Mouse (Mus musculus): ENCODE results near the gene Best2. TPM values are rescaled to one million over a fixed set of nuclear protein-coding genes. Genes with fewer than 3 reads are reported as not detected.

The Best2 gene
- total RNA-seq, 2 experiments from 2014 or later, result not detected

DNA sequence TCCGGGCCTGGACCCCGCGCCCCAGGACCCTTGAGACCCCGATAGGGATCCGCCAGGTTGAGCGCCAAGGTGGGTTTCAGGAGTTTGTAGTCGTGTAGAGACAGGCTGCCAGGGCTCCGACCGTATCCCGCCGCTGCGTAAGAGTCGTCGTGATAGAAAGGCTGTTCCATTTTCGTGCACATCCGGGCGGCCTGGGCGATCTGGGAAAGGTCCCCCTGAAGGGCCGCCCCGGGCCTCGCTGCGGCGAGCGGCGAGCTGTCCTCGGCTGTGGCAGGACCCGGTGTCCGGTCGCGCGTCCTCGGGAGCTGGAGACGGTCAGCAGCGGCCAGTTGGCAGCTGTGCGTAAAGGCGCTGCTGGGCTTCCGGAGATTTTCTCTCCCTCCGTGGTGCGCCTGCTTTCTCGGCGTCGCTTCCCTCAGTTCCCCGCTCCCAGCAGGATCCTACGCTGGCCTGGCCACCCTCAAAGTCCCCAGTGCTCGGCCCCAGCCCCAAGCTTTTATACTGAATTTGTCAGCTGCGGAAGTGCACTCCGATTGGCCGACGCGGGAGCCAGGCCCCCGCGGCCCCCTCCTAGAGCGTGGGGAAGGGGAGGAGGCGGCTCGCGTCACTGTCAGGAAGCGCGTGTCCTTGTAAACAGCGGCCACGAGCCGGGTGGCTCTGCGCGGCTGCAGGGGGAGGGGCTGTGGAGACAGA lies 35.9 kb downstream of the Best2 start, which contains the start of gene Junb:
TSS of gene Junb (minus strand) at position 471 of the 693 bp plus-strand sequence.
- intact Hi-C loops (cut with DNase I), result loop anchor here (1.0 to 5.0 kb wide), 3 partner anchors 8 to 94 kb away; partner anchors contain the start of genes Asna1, Dhps and Trir
- peak; percentile 95 for DNase-seq (ENCODE audit: extremely low spot score in 1 of 2, low spot score in 2 of 2)
- no peak for TF ChIP-seq CTCF (IDR thresholded peaks at IDR 0.05)
- Histone ChIP-seq H3K4me3 (peak within 1 kb of the TSS; percentile 95), H3K27ac (peak within 1 kb of the TSS; percentile 99)

DNA sequence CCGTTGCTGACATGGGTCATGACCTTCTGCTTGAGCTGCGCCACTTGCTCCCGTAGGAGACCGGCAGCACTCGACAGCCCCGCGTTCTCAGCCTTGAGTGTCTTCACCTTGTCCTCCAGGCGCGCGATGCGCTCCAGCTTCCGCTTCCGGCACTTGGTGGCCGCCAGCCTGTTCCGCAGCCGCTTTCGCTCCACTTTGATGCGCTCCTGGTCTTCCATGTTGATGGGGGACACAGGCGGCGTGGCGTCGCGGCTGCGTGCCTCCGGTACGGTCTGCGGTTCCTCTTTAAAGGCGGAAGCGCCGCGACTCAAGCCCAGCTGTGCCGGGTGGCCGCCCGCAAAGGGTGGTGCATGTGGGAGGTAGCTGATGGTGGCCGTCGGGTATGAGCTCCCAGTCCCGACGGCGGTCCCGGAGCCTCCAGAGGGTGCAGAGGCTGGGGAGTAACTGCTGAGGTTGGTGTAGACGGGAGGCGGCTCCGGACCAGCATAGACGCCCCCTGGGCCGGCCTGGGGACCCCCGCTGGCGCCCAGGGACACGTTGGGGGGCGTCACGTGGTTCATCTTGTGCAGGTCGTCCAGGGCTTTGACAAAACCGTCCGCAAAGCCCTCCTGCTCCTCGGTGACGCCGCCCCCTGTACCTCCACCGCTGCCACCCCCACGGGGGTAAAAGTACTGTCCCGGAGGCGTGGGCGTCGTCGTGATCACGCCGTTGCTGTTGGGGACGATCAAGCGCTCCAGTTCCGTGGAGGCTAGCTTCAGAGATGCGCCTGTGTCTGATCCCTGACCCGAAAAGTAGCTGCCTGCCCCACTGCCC lies 36.7 kb downstream of the Best2 start:
- Histone ChIP-seq H3K27ac (peak overlapping the region; percentile 99), H3K4me3 (peak overlapping the region; percentile 95)
- intact Hi-C loops (cut with DNase I), result loop anchor here (1.0 to 5.0 kb wide), 3 partner anchors 9 to 95 kb away; partner anchors contain the start of genes Asna1, Dhps and Trir
- DNase-seq (ENCODE audit: extremely low spot score in 1 of 2, low spot score in 2 of 2), result peak; percentile 63 to 72
- no peak for TF ChIP-seq CTCF (IDR thresholded peaks at IDR 0.05)

DNA sequence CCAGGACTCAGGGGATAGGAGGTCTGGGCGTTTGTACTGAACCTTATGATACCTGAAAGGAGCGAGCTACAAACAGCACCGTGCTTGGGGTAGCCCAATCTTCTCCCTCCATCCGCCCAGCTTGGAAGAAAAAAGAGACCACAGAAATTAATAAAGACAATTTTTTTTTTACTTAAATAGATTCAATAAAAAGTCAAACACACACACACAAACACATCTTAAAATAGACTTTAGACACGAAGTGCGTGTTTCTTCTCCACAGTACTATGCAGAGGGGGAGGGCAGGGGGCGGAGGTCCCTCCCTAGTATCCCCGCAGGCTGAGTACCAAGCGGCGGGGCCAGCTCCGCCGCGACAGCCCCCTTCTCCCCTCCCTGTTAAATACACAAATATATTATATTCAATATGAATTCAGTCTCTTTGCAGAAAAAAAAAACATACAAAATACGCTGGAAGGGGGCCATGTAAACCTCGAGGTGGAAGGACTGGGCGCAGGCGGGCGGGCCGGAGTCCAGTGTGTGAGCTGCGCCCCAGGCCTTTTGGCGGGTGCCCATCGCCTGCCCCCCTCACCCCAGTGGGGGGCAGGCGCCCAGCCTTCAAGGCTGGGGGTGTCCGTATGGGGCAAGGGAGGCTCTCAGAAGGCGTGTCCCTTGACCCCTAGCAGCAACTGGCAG lies 37.4 kb downstream of the Best2 start:
- intact Hi-C loops (cut with DNase I), result loop anchor here (5.0 kb wide), 2 partner anchors 50 to 95 kb away; partner anchors contain the start of genes Asna1, Dhps and Trir
- H3K4me3 ChIP-seq, result peak overlapping the region; percentile 95
- DNase-seq (ENCODE audit: extremely low spot score in 1 of 2, low spot score in 2 of 2), result no peak
- H3K27ac ChIP-seq, result peak overlapping the region; percentile 99
- no peak for TF ChIP-seq CTCF (IDR thresholded peaks at IDR 0.05)

DNA sequence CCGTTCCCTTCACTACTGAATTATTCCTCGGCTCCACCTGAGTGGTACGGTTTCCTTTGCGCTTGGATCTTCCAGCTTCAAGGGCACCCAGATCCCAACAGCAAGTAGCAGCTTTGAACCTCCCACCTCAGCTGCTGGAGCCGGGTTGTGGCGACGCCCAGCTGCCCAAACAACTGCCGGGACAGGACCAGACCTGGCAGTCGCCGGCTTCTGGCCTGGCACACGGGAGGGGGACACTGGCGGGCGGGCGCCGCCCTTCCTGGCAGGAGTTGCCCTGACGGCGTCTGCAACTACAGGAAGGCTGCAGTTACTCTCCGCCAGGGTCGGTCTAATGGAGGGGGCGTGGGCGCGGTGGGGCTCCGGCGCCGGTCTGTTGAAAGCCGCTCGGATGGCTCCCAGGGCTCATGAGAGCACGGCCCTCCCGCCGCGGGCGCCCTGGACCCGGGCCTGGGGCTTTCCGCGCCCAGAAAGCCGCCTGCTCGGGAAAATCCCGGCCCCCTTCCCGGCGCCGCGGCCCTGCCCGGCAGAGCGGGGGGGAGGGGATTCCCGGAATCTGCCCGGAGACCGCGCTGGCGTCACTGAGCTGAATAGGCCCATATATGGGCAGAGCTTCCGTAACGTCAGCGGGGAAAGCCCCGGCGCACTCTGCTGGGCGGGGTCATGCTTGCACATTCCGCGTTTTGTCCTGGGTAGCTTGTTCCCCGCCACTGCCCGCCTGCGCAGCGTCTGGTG lies 38.1 kb downstream of the Best2 start:
- intact Hi-C loops (cut with DNase I), result loop anchor here (5.0 kb wide), 2 partner anchors 51 to 96 kb away; partner anchors contain the start of genes Asna1, Dhps and Trir
- Histone ChIP-seq H3K27ac (peak overlapping the region; percentile 99), H3K4me3 (peak overlapping the region; percentile 95)
- TF ChIP-seq CTCF (IDR thresholded peaks at IDR 0.05), result no peak; the same call in 1 of the 2 replicates
- DNase-seq (ENCODE audit: extremely low spot score in 1 of 2, low spot score in 2 of 2), result peak; percentile 94 to 97

DNA sequence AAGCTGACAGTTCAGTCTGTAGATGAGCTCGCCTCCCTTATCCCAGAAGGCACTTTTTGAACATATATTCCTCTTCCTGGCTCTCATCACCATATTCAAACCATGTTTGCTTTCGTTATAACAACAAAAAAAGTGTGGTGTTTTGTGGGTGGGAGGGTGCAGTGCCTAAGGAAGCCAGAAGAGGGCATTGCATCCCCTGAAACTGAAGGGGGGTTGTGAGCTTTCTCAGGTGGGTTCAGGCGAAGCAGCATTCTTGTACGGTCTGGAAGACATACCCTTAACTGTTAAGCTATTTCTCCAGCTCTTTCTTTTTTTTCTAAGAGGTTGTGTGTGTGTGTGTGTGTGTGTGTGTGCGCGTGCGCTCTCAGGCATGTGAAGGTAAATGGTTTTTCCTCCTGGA lies 38.9 kb downstream of the Best2 start:
- peak overlapping the region; percentile 99 for H3K27ac ChIP-seq
- H3K4me3 ChIP-seq, result no peak overlapping the region; the same call in 1 of the 2 replicates
- intact Hi-C loops (cut with DNase I), result loop anchor here (5.0 kb wide), 2 partner anchors 52 to 97 kb away; partner anchors contain the start of genes Asna1, Dhps and Trir

DNA sequence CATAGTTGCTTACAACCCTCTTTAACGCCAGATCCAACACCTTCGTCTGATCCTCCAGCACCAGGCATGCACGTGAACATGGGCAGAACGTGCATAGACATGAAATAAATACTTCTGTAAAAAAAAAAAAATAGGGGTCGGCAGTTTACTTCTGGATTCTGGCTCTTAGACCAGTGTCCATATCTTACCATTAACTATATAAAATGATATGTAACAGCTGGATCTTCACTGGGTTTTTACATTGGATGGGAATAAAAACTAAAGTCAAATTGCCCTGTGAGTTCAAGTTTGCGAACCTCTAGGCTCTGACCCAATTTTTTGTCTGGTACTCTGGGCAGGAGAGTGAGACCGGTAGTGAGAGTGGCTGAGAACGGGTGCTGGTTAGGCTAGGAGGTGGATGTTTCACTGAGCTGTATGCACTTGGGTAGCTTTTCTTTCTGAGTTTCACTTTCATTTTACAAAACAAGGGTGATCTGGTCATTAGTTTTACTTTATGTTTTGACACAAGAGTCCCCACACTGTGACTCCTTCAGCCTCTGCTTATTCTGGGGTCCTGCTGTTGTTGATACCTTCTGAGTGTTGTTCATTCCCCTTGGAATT lies 39.7 kb downstream of the Best2 start:
- Histone ChIP-seq H3K27ac (no peak overlapping the region), H3K4me3 (no peak overlapping the region)
- intact Hi-C loops (cut with DNase I), result loop anchor here (1.0 to 5.0 kb wide), 3 partner anchors 16 to 98 kb away; partner anchors contain the start of genes Asna1, Dhps, Hook2 and Trir
- DNase-seq (ENCODE audit: extremely low spot score in 1 of 2, low spot score in 2 of 2), result no peak
- no peak for TF ChIP-seq CTCF (IDR thresholded peaks at IDR 0.05)

More for the DNA sequence above, 38.9 kb downstream of the Best2 start:
- peak; percentile 85 for TF ChIP-seq CTCF (IDR thresholded peaks at IDR 0.05)
- peak in 1 of 2 experiments; percentile 77 for DNase-seq (ENCODE audit: extremely low spot score in 1 of 2, low spot score in 2 of 2)

DNA sequence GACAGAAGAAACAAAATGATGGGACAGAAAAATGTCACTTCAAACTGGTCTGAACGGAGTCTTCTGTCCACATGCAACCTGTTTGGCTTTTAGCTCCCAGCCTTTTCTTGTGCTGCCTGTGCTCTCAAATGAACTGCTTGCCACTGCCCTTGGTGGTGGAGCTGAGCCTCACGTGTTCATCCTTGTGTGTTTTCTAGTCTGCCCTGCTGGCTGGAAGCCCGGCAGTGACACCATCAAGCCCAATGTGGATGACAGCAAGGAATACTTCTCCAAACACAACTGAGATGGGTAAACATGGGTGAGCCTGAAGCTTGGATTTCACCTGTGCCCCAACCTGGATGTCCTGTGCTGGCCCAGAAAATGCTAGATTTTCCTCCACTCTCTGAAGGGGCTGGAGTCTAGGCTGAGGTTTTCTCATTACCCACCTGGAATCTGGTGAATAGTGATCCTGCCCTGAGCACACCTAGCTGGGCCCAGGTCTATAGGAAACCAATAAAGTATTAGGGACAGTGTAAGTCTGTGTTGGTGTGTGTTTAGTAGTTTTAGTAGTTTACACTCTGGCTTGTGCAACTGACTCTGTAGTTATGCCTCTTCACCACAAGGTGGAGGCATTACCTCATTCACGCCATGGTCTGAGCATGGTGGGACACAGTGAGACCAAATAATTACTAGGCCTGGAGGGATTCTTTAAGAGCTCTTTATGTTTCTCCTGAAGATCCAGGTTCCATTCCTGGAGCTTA lies 40.4 kb downstream of the Best2 start:
- intact Hi-C loops (cut with DNase I), result loop anchor here (1.0 kb wide), 1 partner anchor 16 kb away; the partner anchor contains the start of gene Hook2
- Histone ChIP-seq H3K4me3 (no peak overlapping the region), H3K27ac (no peak overlapping the region)
- DNase-seq (ENCODE audit: extremely low spot score in 1 of 2, low spot score in 2 of 2), result no peak
- peak; percentile 86 for TF ChIP-seq CTCF (IDR thresholded peaks at IDR 0.05)

DNA sequence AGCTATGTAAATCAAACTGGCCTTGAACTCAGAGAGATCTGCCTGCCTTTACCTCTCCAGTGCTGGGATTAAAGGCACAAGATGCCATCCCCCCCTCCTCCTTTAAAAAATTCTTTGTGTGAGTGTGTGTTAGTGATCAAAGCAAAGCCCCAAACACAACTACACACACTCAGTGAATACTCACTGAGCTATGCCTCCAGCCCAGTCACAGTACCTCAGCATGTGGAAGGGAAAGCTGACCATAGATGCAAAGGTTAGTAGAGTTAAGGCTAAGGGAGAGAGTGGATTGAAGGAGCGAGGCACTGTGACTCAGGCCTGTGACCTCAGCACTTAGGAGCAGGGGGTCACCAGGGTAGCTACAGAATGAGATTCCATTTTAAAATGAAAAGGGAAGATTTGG lies 41.3 kb downstream of the Best2 start:
- Histone ChIP-seq H3K4me3 (no peak overlapping the region), H3K27ac (no peak overlapping the region)
- intact Hi-C loops (cut with DNase I), result no loop called here
- TF ChIP-seq CTCF (IDR thresholded peaks at IDR 0.05), result no peak
- DNase-seq (ENCODE audit: extremely low spot score in 1 of 2, low spot score in 2 of 2), result no peak

DNA sequence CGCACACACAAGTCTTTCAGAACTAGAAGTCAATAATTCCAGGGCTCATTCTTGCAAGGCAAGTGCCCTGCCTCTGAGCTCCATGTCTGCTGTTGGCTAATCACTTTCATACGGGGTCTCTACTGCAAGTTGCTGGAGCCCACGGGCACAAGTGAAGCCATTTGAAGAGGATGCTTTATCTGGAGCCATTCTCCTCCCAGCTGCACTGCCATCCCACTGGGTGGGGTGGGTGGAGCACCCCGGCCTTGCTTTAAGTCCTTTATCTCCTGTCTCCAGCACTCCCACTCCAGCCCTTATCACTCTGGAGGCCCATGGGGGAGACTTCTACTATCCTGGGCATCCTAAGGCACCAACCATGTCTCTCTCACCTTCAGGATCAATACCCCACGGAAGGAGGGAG lies 43.4 kb downstream of the Best2 start:
- TF ChIP-seq CTCF (IDR thresholded peaks at IDR 0.05), result no peak
- DNase-seq (ENCODE audit: extremely low spot score in 1 of 2, low spot score in 2 of 2), result no peak
- intact Hi-C loops (cut with DNase I), result no loop called here
- Histone ChIP-seq H3K27ac (no peak overlapping the region), H3K4me3 (peak overlapping the region; percentile 56)

All from left cerebral cortex, adult 2 months (tissue).